Mouse (Mus musculus): ENCODE measurements at regions not wholly inside any gene's neighbourhood (a gene's known extent, or its start where the extent isn't known, plus 50 kb on each side); places are given as distances from the start of the nearest gene placed in this dataset.

- no peak for DNase-seq (ENCODE audit: low spot score in 2 of 2)
Measured at GRCm38 (mm10) chrX:12466312-12466711, 121.3 kb upstream of the Atp6ap2 start.

- no peak for DNase-seq (ENCODE audit: low spot score in 2 of 2)
Measured at GRCm38 (mm10) chrX:12466897-12467296, 120.7 kb upstream of the Atp6ap2 start.

GRCm38 (mm10) chrX:12467528-12468179 is 119.9 kb upstream of the Atp6ap2 start:
- DNase-seq (ENCODE audit: low spot score in 2 of 2) = no peak

GRCm38 (mm10) chrX:12472296-12472695 is 115.3 kb upstream of the Atp6ap2 start:
- DNase-seq (ENCODE audit: low spot score in 2 of 2) = no peak

GRCm38 (mm10) chrX:12479207-12479606 is 108.4 kb upstream of the Atp6ap2 start:
- no peak for DNase-seq (ENCODE audit: low spot score in 2 of 2)

GRCm38 (mm10) chrX:12490957-12491356 is 96.6 kb upstream of the Atp6ap2 start:
- DNase-seq (ENCODE audit: low spot score in 2 of 2) = no peak

GRCm38 (mm10) chrX:12493216-12493615 is 94.4 kb upstream of the Atp6ap2 start:
- no peak for DNase-seq (ENCODE audit: low spot score in 2 of 2)

- DNase-seq (ENCODE audit: low spot score in 2 of 2) = no peak
Measured at GRCm38 (mm10) chrX:12493916-12494315, 93.7 kb upstream of the Atp6ap2 start.

GRCm38 (mm10) chrX:12494535-12494934 is 93.1 kb upstream of the Atp6ap2 start:
- no peak for DNase-seq (ENCODE audit: low spot score in 2 of 2)

- DNase-seq (ENCODE audit: low spot score in 2 of 2) = no peak
Measured at GRCm38 (mm10) chrX:12500601-12501000, 87.0 kb upstream of the Atp6ap2 start.

- DNase-seq (ENCODE audit: low spot score in 2 of 2) = no peak
Measured at GRCm38 (mm10) chrX:12502364-12502763, 85.2 kb upstream of the Atp6ap2 start.

- DNase-seq (ENCODE audit: low spot score in 2 of 2) = no peak
Measured at GRCm38 (mm10) chrX:12503581-12503980, 84.0 kb upstream of the Atp6ap2 start.

- DNase-seq (ENCODE audit: low spot score in 2 of 2) = no peak
Measured at GRCm38 (mm10) chrX:12511119-12511518, 76.5 kb upstream of the Atp6ap2 start.

GRCm38 (mm10) chrX:12525044-12525443 is 62.6 kb upstream of the Atp6ap2 start:
- DNase-seq (ENCODE audit: low spot score in 2 of 2) = no peak

GRCm38 (mm10) chrX:12530406-12531311 is 56.9 kb upstream of the Atp6ap2 start:
- no peak for DNase-seq (ENCODE audit: low spot score in 2 of 2)
